Mouse (Mus musculus) ES-Bruce4 (cell line): Measurements from ENCODE around the gene Snx1. TPM values are rescaled to one million over a fixed set of nuclear protein-coding genes. Genes with fewer than 3 reads are reported as not detected.
A peak's percentile ranks its signal among the peaks of the same experiment; 100 is the strongest.

Source experiments
- H3K27ac ChIP-seq: 2 replicates; pipeline ENCODE4 v1.5.1; 2012; ENCODE audit warnings: low read length, inconsistent platforms; ENCODE audit not compliant: insufficient read depth
- H3K27me3 ChIP-seq: 2 replicates; pipeline ENCODE4 v1.6.1; 2012; ENCODE audit warnings: mild to moderate bottlenecking, low read length, inconsistent platforms; ENCODE audit not compliant: control insufficient read depth, poor library complexity, insufficient read depth, severe bottlenecking
- H3K36me3 ChIP-seq: 2 replicates; pipeline ENCODE4 v1.6.1; 2012; ENCODE audit warnings: inconsistent platforms, mild to moderate bottlenecking, low read length, moderate library complexity; ENCODE audit not compliant: control insufficient read depth, poor library complexity, insufficient read depth, severe bottlenecking
- H3K4me1 ChIP-seq: one replicate; pipeline ENCODE4 v1.8.1; 2011; ENCODE audit warnings: low read length; ENCODE audit not compliant: control insufficient read depth, insufficient read depth
- H3K4me3 ChIP-seq: 2 replicates; pipeline ENCODE4 v1.5.1; 2011; ENCODE audit warnings: low read depth, mild to moderate bottlenecking, low read length
- H3K9ac ChIP-seq: 2 replicates; pipeline ENCODE4 v1.6.1; 2012; ENCODE audit warnings: low read depth, mild to moderate bottlenecking, inconsistent platforms; ENCODE audit not compliant: poor library complexity, severe bottlenecking
- H3K9me3 ChIP-seq: replicated peaks from 2 replicates; pipeline ENCODE4 v1.6.1; 2012; ENCODE audit warnings: mild to moderate bottlenecking, low read length, inconsistent platforms; ENCODE audit not compliant: control insufficient read depth, poor library complexity, insufficient read depth, severe bottlenecking
- CTCF ChIP-seq: IDR thresholded peaks from one replicate; pipeline ENCODE4 v1.8.1; 2011; ENCODE audit warnings: low read depth, low read length
- EP300 ChIP-seq: IDR thresholded peaks from 2 replicates; pipeline ENCODE4 v1.6.1; 2011; ENCODE audit warnings: low read depth, low read length; ENCODE audit not compliant: insufficient read depth
- POLR2A ChIP-seq: IDR thresholded peaks from one replicate; pipeline ENCODE4 v1.8.1; 2011; ENCODE audit warnings: low read length; ENCODE audit not compliant: insufficient read depth
- polyA plus RNA-seq: library from polyadenylated mRNA; stranded (reverse); fragments of >200 nt; gene quantifications from 2 replicates; pipeline ENCODE4 v1.2.4, GENCODE M21; 2011; ENCODE audit warnings: low read depth; ENCODE audit not compliant: missing spikeins, insufficient read depth, insufficient read length

Gene Snx1
- polyA plus RNA-seq, 1 experiment = 34.7 TPM

DNA sequence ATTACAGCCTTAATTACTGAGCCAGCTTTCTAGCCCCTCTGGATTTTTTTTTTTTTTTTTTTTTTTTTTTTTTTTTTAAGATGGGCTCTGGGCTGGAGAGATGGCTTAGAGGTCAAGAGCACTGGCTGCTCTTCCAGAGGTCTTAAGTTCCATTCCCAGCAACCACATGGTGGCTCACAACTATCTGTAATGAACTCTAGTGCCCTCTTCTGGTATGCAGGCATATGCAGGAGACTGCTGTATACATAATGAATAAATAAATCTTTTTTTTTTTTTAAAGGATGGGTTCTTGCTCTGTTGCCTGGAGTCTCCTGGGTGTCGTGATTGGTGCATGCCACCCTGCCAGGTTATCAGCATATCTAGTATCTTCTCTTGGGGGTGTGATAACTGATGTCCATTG lies 29.1 kb upstream of the Snx1 start:
- H3K27me3 ChIP-seq = no peaks in the 10 kb centered on the region; the same call in none of the 2 replicates
- no peaks in the 10 kb centered on the region for H3K36me3 ChIP-seq
- H3K27ac ChIP-seq = no peak overlapping the region
- H3K4me3 ChIP-seq = no peak overlapping the region
- H3K4me1 ChIP-seq = no peaks in the 10 kb centered on the region
- TF ChIP-seq EP300 (no peak), POLR2A (no peak), CTCF (no peak)
- peaks cover 2% of the 10 kb centered on the region; the same call in 1 of the 2 replicates for H3K9me3 ChIP-seq
- no peak overlapping the region for H3K9ac ChIP-seq

DNA sequence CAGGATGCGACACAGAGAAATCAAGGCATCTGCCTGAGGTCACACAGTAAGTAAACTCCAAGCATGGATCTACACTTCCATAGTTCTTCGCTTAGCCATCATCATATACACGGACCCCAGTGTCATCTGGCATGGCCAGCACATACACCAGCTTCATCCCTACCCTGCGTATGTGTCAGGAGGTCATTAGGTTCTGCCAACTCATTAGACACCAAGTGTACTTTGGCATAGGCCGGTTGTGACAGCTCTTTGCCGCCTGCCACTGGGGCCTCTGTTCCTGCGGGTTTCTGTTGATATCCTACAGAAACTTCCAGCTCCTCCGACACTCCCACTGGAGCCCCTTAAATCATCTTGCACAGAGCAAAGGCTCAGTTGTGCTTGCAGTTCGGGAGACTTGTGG lies 27.6 kb upstream of the Snx1 start:
- no peak overlapping the region for H3K27ac ChIP-seq
- TF ChIP-seq POLR2A = no peak
- TF ChIP-seq EP300 = no peak
- TF ChIP-seq CTCF = no peak
- no peak overlapping the region for H3K9ac ChIP-seq
- no peaks in the 10 kb centered on the region for H3K4me1 ChIP-seq
- no peaks in the 10 kb centered on the region; the same call in 1 of the 2 replicates for H3K27me3 ChIP-seq
- no peaks in the 10 kb centered on the region for H3K36me3 ChIP-seq
- H3K4me3 ChIP-seq = no peak overlapping the region
- H3K9me3 ChIP-seq = no peaks in the 10 kb centered on the region

DNA sequence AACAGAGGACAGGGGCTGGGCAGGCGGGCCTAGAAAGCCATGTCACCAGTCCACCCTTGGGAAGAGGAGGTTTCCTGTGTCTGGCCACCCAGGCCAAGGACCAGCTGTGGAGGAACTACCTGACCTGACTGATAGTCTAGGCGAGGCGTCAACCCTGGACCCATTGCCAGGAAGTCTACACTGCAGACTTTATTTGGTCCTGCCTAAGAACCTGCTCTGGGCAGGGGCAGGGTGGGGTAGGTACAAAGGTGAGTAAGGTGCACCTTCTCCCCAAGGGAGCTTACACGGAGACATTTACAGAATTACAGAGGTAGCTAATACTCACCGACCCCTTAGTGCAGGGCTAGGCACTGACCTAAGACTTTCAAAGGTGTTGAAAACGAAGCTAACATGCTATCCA lies 27.2 kb upstream of the Snx1 start:
- no peak overlapping the region for H3K4me3 ChIP-seq
- H3K36me3 ChIP-seq = no peaks in the 10 kb centered on the region
- no peak overlapping the region for H3K27ac ChIP-seq
- TF ChIP-seq POLR2A = no peak
- TF ChIP-seq CTCF = no peak
- no peak for TF ChIP-seq EP300
- no peaks in the 10 kb centered on the region for H3K9me3 ChIP-seq
- H3K9ac ChIP-seq = no peak overlapping the region
- no peaks in the 10 kb centered on the region; the same call in 1 of the 2 replicates for H3K27me3 ChIP-seq
- no peaks in the 10 kb centered on the region for H3K4me1 ChIP-seq

DNA sequence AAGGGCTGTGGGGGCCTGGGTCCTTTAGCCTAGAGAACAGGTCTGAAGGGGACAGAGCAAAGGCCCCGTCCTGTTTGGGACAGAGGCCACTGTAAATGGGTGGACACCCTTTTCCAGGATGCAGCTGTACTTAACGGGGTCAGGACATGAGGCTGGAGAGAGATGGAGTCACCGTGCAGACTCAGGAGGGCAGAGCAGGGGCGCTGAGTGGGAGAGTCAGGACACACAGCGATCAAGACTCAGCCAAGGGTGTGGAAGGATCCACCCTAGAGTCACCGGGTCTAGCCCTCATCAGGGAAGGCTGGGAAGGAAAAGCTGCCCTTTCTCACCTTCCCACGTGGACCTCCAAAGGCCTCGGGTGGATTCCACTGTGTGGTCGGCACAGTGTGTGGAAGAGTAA lies 25.6 kb upstream of the Snx1 start:
- no peaks in the 10 kb centered on the region for H3K36me3 ChIP-seq
- TF ChIP-seq EP300 = no peak
- TF ChIP-seq CTCF = no peak
- TF ChIP-seq POLR2A = no peak
- no peaks in the 10 kb centered on the region for H3K4me1 ChIP-seq
- H3K27me3 ChIP-seq = no peaks in the 10 kb centered on the region
- H3K4me3 ChIP-seq = no peak overlapping the region
- no peak overlapping the region for H3K9ac ChIP-seq
- no peak overlapping the region for H3K27ac ChIP-seq
- H3K9me3 ChIP-seq = no peaks in the 10 kb centered on the region

DNA sequence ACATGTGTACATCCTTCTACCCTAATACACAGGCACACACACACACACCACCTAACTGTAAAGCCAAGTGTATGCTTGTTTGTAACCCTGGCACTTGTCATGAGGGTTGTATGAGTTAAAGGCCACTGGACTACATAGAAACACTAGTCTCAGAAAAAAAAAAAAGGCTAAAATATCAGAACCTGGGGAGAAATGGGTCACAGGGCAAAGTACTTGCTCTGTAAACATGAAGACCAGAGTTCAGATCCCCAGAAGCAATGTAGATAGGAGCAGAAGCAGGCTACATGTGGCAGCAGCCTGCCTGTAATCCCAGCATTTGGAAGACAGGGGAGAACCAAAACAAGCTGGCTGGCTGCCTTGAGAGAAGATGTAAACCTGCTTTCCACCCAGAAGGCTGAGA lies 19.8 kb upstream of the Snx1 start:
- Histone ChIP-seq H3K27ac (no peak overlapping the region), H3K36me3 (no peaks in the 10 kb centered on the region), H3K9ac (no peak overlapping the region), H3K9me3 (no peaks in the 10 kb centered on the region), H3K4me3 (no peak overlapping the region), H3K4me1 (no peaks in the 10 kb centered on the region), H3K27me3 (no peaks in the 10 kb centered on the region)
- no peak for TF ChIP-seq CTCF
- TF ChIP-seq EP300 = no peak
- TF ChIP-seq POLR2A = no peak

DNA sequence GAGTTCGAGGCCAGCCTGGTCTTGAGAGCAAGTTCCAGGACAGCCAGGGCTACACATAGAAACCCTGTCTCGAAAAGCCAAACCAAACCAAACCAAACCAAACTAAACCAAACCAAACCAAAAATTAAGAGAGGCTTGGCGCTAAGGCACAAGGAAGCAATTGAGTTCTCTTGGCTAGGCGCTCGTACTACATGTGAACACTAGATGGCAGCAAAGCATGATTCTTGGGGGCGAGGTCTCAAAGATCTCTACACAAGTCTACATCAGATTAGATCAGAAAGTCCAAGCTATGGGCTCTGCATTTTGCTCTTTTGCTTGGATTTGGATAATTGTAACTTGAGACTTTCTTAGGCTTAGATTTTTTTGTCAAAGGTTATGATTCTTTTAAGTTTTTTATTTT lies 17.9 kb upstream of the Snx1 start:
- Histone ChIP-seq H3K4me3 (no peak overlapping the region), H3K4me1 (no peaks in the 10 kb centered on the region), H3K9ac (no peak overlapping the region), H3K9me3 (no peaks in the 10 kb centered on the region), H3K27ac (no peak overlapping the region), H3K27me3 (no peaks in the 10 kb centered on the region), H3K36me3 (no peaks in the 10 kb centered on the region)
- TF ChIP-seq CTCF (peak; percentile 55), POLR2A (no peak)
